Mouse (Mus musculus): ENCODE results near the gene Gm49661. TPM values are rescaled to one million over a fixed set of nuclear protein-coding genes. Genes with fewer than 3 reads are reported as not detected.
A peak's percentile ranks its signal among the peaks of the same experiment; 100 is the strongest.

Gene Gm49661
- polyA plus RNA-seq, 1 experiment from 2014 or later = not detected

DNA sequence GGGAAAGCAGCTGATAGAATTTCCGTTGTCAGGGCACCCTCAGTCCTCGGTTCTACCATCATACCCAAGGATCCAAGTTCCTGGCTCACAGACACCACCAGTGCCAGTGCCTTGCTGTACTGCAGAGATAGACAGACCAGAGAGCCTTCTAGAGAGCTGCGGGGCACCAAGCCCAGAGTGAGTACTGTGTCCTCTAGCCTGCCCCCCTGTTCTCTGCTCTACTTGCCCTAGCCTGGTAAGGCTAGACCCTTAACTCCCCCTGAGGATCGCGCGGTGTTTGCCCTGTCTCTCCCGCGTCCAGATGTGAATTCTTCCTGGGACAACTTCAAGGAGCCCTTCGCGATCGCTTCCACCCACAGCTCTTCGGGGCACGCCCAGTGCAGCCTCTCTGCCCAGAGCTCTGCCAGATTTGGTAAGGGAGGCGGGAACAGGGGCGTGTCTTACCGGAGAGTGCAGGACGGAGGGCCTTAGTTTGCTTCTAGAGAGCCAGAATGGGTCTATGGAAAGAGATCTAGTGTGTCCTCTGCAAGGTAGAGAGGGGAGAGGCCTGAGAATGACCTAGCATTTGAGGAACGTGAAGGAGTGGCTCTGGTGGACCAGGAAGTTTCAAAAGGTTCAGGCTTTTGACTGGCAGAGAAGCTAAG, 16.5 kb downstream of the Gm49661 start:
- Histone ChIP-seq H3K4me2 (no peak overlapping the region), H3K27ac (no peak overlapping the region), H3K9me3 (no peaks in the 10 kb centered on the region), H3K36me3 (replicated peaks) (peaks cover 11% of the 10 kb centered on the region), H3K4me1 (0 out of 2 replicates have a peak, but pooled peaks cover 3% of the 10 kb centered on the region), H3K9ac (no peak overlapping the region), H3K27me3 (peaks cover 50% of the 10 kb centered on the region), H3K4me3 (replicated peaks) (no peak overlapping the region)
- no peak for ATAC-seq (ENCODE audit: low FRiP score)
- 11% methylated on average over 18 of the region's 18 CpGs for WGBS

DNA sequence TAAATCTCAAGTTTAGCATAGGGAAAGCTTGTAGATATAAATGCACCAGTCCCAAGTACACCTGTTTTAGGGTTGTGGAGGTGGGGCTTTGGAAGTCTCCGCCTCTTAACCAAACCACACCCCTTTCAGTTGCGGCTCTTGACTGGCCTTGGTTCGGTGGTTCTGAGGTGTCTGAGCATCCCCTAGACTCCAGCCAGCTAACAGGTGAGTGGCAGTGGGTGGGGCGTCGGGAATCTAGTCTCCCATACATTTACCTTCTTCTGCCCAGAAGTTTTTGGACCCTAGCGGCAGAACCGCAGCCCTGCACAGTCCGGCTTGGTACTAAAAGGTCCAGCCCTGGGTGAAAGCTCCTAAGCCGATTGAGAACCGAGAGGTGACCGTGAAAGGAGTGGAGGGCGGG, 19.5 kb downstream of the Gm49661 start:
- no peaks in the 10 kb centered on the region for H3K36me3 ChIP-seq (replicated peaks)
- 16% methylated on average over 12 of the region's 12 CpGs for WGBS
- no peak overlapping the region for H3K4me3 ChIP-seq (replicated peaks)
- peaks cover 26% of the 10 kb centered on the region for H3K4me1 ChIP-seq
- no peaks in the 10 kb centered on the region for H3K9me3 ChIP-seq
- no peak overlapping the region for H3K9ac ChIP-seq
- no peak overlapping the region for H3K4me2 ChIP-seq
- no peak overlapping the region for H3K27ac ChIP-seq
- no peak for ATAC-seq (ENCODE audit: low FRiP score)
- peaks cover 77% of the 10 kb centered on the region for H3K27me3 ChIP-seq

DNA sequence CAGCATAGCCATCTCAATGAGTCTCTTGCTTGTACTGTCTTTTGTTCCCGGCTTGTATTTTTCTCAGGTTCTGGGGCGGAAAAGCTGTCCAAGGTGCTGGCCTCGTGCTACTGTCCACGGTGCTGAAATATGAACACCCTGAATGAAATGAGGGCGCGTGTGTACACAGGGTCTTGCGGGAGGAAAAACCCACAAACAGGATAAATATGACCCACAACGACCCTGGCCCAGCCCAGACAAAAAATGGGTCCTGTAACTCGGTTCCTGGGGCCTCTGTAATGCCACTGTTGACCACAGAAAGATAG, 22.0 kb downstream of the Gm49661 start:
- no peak overlapping the region for H3K4me3 ChIP-seq (replicated peaks)
- 10% methylated on average over 9 of the region's 9 CpGs for WGBS
- H3K9me3 ChIP-seq = no peaks in the 10 kb centered on the region
- H3K27ac ChIP-seq = no peak overlapping the region
- no peak overlapping the region for H3K4me2 ChIP-seq
- peaks cover 82% of the 10 kb centered on the region for H3K27me3 ChIP-seq
- no peak for ATAC-seq (ENCODE audit: low FRiP score)
- H3K36me3 ChIP-seq (replicated peaks) = no peaks in the 10 kb centered on the region
- H3K4me1 ChIP-seq = peaks cover 29% of the 10 kb centered on the region
- no peak overlapping the region for H3K9ac ChIP-seq

DNA sequence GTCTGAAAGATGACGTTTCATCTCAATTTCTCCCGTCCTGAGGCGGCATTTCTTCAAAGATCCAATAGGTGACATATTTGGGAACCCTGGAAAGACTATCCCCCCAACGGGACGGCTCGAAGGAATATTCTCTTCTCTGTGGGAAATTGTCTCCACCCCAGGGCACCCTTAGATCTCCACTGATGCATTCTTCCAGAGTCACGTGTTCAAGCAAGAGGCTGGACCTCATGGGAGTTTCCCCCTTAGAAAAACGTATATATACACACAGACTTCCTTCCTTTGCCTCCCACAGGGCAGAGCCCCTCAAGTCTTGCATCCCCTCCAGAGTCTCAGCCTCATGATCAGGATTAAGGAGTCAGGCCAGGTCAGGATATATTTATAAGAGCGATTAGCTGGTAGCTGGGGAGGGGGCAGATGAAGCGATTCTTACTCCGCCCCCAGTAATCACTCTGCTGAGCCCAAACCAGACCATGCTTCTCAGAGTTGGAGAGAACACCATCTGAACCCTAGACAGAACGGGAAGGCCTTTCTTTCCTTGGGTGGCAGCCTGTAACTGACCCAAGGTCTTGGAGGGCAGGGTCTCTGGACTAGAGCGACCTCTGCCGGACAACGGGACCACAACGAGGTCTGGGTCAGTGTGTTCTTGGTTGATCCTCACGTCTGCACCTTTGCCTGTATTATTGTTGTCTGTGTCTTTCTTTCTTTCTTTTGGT, 22.5 kb downstream of the Gm49661 start, which contains the start of gene Rtbdn:
Gene Rtbdn (plus strand): TSS at position 464 of the 713 bp plus-strand sequence.
- 8% methylated on average over 17 of the region's 17 CpGs for WGBS
- Histone ChIP-seq H3K4me3 (replicated peaks) (peak within 1 kb of the TSS; percentile 70), H3K4me1 (peaks cover 29% of the 10 kb centered on the region), H3K36me3 (replicated peaks) (no peaks in the 10 kb centered on the region), H3K9ac (peak within 1 kb of the TSS; percentile 69), H3K27ac (peak within 1 kb of the TSS; percentile 59; the same call in 1 of the 2 replicates), H3K9me3 (no peaks in the 10 kb centered on the region), H3K4me2 (peak within 1 kb of the TSS; percentile 98), H3K27me3 (peaks cover 79% of the 10 kb centered on the region)
- ATAC-seq (ENCODE audit: low FRiP score) = 0 out of 2 replicates have a peak, but pooled peaks have one; percentile 24

DNA sequence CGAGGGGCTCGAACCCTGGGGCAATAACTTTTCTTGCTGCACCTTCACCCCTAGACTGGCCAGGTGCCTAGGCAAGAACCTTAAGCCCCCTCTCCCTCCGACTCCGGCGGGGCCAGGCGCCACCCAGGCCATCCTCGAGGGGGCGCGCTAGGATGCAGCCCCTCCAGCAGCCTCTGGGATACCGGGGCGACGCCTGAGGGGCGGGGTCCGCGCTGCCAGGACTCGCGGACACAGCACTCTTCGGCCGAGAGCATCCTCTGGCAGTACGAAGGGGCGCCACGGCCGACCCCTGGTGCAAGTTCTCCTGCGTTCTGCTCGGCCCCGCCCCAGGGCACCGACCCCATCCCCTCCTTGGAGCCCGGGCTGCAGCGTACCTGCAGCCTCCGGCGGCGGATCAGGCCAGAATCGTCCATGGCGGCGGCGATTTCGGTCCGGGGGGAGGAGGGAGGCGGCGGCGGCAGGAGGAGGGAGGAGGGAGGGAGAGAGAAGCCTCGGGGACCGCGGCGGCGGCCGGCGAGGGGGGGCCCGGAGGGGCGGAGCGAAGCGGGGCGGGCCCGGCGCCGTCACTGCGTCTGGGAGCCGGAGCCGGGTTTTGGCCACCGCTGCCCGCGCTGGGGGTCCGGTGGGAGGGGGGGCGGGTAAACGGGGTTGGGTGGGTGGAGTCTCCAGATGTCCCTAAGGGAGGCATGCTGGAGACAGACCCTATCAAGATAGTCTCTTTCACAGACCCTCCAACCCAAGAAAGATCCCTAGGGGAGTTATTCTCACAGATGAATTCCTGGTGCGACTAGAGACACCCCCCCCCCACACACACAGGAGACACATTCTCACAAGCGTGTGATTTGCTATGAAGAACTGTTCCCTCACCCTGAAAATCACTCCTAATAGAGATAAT, 23.4 kb downstream of the Gm49661 start:
- peak overlapping the region; percentile 59; the same call in 1 of the 2 replicates for H3K27ac ChIP-seq
- no peaks in the 10 kb centered on the region for H3K36me3 ChIP-seq (replicated peaks)
- H3K4me1 ChIP-seq = peaks cover 29% of the 10 kb centered on the region
- H3K27me3 ChIP-seq = peaks cover 76% of the 10 kb centered on the region
- H3K4me2 ChIP-seq = peak overlapping the region; percentile 98
- H3K9me3 ChIP-seq = no peaks in the 10 kb centered on the region
- under 1% methylated on average over 60 of the region's 67 CpGs for WGBS
- ATAC-seq (ENCODE audit: low FRiP score) = peak; percentile 77
- peak overlapping the region; percentile 69 for H3K9ac ChIP-seq
- H3K4me3 ChIP-seq (replicated peaks) = peak overlapping the region; percentile 70

DNA sequence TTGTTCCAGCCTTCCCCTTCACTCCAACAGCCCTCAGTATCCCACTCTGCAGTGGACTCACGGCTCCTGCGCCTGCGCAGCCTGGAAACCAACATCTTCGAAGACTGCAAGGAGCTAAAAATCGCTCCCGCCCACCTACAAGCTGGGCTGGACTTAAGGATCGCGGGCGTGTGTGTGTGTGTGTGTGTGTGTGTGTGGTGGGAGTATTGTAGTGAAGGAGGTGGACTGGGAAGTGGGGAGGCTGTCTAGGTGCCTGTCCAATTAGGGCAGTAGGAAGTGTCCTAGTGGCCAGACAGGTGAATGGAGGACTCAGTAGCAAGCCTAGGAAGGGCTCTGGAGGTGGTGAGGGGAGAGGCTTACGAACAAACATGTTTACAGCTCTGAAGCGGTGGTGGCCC, 24.0 kb downstream of the Gm49661 start:
- H3K9ac ChIP-seq = peak overlapping the region; percentile 69; the same call in 1 of the 2 replicates
- peaks cover 72% of the 10 kb centered on the region for H3K27me3 ChIP-seq
- H3K27ac ChIP-seq = no peak overlapping the region
- ATAC-seq (ENCODE audit: low FRiP score) = peak; percentile 27; the same call in 1 of the 2 replicates
- H3K4me2 ChIP-seq = peak overlapping the region; percentile 98
- H3K4me1 ChIP-seq = peaks cover 29% of the 10 kb centered on the region
- H3K9me3 ChIP-seq = no peaks in the 10 kb centered on the region
- WGBS = 3% methylated on average over 11 of the region's 11 CpGs
- H3K4me3 ChIP-seq (replicated peaks) = peak overlapping the region; percentile 70
- H3K36me3 ChIP-seq (replicated peaks) = no peaks in the 10 kb centered on the region

DNA sequence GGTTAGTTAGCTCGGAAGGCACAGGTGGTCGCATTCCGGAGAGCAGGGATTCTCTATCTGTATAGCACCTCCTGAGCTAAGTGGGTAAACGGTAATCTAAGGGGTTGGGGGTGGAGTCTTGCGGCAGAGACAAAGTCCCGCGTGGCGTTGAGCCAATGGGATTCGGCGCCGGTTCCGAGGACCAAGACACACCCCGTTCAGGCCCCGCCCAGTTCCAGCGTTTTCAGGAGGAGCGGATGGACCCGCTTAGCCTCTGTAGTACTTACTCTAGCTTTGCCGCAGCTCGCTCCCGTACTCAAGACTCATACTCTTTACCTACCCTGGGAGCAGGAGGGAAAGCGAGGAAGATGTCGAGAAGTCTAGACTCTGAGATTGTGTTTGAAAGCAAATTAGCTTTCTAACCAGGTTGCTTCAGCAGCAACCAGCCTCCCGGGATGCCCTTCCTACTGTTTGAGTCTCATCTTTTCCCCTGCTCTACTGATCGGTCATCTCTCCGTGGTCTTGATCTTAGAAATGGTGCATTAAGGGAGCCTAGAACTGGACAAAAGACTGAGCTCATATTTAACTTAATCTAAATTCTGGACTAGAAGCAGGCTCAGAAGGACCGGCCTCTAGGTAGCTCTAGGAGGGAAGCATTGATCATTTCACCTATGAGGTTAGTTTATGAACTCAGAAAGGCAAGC, 24.6 kb downstream of the Gm49661 start:
- WGBS = 2% methylated on average over 26 of the region's 26 CpGs
- no peaks in the 10 kb centered on the region for H3K36me3 ChIP-seq (replicated peaks)
- H3K9ac ChIP-seq = no peak overlapping the region

DNA sequence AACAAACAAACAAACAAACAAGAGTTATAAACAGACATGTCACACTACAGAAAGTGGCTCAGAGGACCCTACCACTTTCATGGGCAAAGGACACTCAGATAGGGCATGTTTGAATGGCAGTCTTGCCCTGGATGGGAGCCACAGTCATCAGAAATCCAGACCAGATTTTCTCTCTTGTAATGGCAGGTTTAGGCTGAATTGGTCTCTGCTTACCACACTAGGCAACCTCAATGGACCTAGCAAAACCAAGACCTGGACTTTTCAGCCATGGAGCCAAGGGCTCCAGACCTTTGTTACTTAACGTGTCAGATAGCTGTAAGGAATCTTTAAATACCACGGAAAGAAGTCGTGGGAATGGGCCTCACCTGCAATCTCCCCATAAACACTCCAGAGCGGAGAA, 25.5 kb downstream of the Gm49661 start:
- Histone ChIP-seq H3K36me3 (replicated peaks) (no peaks in the 10 kb centered on the region), H3K9me3 (no peaks in the 10 kb centered on the region), H3K4me3 (replicated peaks) (peak overlapping the region; percentile 70; the same call in 1 of the 2 replicates), H3K4me2 (no peak overlapping the region), H3K27ac (no peak overlapping the region), H3K9ac (no peak overlapping the region), H3K27me3 (peaks cover 65% of the 10 kb centered on the region), H3K4me1 (peaks cover 29% of the 10 kb centered on the region)
- ATAC-seq (ENCODE audit: low FRiP score) = no peak
- WGBS = 17% methylated on average over 4 of the region's 4 CpGs

More for the DNA sequence above, 24.6 kb downstream of the Gm49661 start:
- H3K4me2 ChIP-seq = peak overlapping the region; percentile 98
- peaks cover 29% of the 10 kb centered on the region for H3K4me1 ChIP-seq
- H3K9me3 ChIP-seq = no peaks in the 10 kb centered on the region
- H3K27me3 ChIP-seq = peaks cover 66% of the 10 kb centered on the region
- ATAC-seq (ENCODE audit: low FRiP score) = peak; percentile 31
- no peak overlapping the region for H3K27ac ChIP-seq
- peak overlapping the region; percentile 70 for H3K4me3 ChIP-seq (replicated peaks)

DNA sequence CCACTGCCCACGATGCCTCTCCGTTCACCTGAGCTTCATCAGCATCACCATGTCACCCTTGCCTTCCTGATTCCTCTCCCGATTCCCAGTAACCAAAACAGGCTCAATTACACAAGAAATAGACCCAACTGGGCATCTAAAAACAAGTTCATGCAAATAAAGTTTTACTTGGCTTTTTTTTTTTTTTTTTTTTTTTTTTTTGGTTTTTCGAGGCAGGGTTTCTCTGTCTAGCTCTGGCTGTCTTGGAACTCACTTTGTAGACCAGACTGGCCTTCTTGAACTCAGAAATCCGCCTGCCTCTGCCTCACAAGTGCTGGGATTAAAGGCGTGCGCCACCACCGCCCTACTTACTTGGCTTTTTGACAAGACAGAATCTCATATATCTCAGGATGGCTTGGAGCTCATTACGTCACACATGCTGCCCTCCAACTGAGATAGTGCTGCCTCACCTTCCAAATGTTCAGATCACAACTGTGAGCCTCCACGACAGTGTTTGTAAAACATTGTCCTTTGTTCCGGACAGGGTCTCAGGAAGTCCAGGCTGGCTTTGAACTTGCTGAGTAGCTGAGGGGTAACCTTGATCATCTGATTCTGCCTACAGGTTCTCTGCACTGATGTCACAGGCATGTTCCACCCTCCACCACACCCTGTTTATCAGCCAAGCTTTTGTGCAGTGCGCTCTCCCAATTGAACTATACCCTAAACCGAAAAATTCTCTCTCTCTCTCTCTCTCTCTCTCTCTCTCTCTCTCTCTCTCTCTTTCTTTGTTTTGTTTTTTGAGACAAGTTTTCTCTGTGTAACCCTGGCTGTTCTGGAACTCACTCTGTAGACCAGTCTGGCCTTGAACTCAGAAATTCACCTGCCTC, 31.4 kb downstream of the Gm49661 start:
- peak overlapping the region; percentile 80; the same call in 1 of the 2 replicates for H3K9ac ChIP-seq

DNA sequence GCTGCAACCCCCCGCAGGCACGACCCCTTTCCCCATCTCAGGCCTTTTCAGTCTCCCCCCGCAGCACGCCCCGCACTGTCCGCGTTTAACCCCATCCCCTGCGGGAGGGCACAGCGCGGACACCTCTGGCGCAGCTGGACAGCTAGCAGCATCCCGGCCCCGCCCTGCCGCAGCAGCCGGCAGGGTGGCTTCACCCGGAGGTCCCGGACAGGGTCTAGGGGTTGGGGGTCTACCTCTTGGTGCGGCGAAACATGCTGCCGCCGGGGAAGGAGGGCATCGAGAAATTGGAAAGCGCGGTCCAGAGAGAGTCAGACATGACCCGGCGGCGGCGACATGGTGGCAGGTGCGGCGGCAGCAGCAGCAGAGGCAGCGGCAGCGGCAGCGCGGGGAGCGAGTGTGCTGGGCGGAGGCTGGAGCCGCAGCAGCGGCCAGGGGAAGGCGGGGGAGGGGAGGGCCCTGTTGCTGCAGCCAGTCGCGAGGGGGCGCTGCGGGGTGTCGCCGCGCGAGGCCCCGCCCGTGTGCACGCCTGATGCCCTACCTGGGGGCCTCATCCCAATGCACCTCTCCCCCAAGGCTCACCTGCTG, 32.2 kb downstream of the Gm49661 start, which contains the start of gene Mast1:
Gene Mast1 (minus strand): TSS at position 398 of the 585 bp plus-strand sequence.
- Histone ChIP-seq H3K27me3 (peaks cover 51% of the 10 kb centered on the region), H3K4me2 (peak within 1 kb of the TSS; percentile 96), H3K9ac (peak within 1 kb of the TSS; percentile 80), H3K9me3 (no peaks in the 10 kb centered on the region), H3K27ac (peak within 1 kb of the TSS; percentile 89), H3K36me3 (replicated peaks) (no peaks in the 10 kb centered on the region), H3K4me3 (replicated peaks) (peak within 1 kb of the TSS; percentile 69), H3K4me1 (peaks cover 39% of the 10 kb centered on the region)
- ATAC-seq (ENCODE audit: low FRiP score) = peak; percentile 65
- under 1% methylated on average over 48 of the region's 50 CpGs for WGBS

More for the DNA sequence above, 31.4 kb downstream of the Gm49661 start:
- no peak for ATAC-seq (ENCODE audit: low FRiP score)
- Histone ChIP-seq H3K36me3 (replicated peaks) (no peaks in the 10 kb centered on the region), H3K4me1 (peaks cover 39% of the 10 kb centered on the region), H3K27ac (no peak overlapping the region), H3K9me3 (no peaks in the 10 kb centered on the region), H3K27me3 (peaks cover 44% of the 10 kb centered on the region), H3K4me2 (peak overlapping the region; percentile 96), H3K4me3 (replicated peaks) (peak overlapping the region; percentile 69)
- 69% methylated on average over 13 of the region's 13 CpGs for WGBS

All from forebrain, embryonic 12.5 days (tissue).